Mouse (Mus musculus): ENCODE results near the gene Apol7b. TPM values are rescaled to one million over a fixed set of nuclear protein-coding genes. Genes with fewer than 3 reads are reported as not detected.
"Not testable (repeated sequence)": the region's sequence is repeated elsewhere in the genome, so short reads cannot be mapped to it uniquely, and the experiment has no call there.

Apol7b gene
- polyA plus RNA-seq (2016; fragmentation: Nextera tagmentation; extraction: Ambion mirVana), result not detected in 2 replicates

- not testable (repeated sequence) for H3K4me1 ChIP-seq; H3K4me2 ChIP-seq (replicated peaks); H3K4me3 ChIP-seq; H3K36me3 ChIP-seq; H3K9me3 ChIP-seq; H3K9ac ChIP-seq; H3K27me3 ChIP-seq (replicated peaks); ATAC-seq (ENCODE audit: low FRiP score, low read depth); H3K27ac ChIP-seq
- WGBS, result 85% methylated on average over 2 of the region's 2 CpGs
Measured at GRCm38 (mm10) chr15:77447392-77447791, at the start of gene Apol7b. TSS of gene Apol7b (minus strand) at chr15:77447492.

- 89% methylated on average over 1 of the region's 1 CpGs for WGBS
- H3K36me3 ChIP-seq; H3K9ac ChIP-seq; H3K9me3 ChIP-seq; ATAC-seq (ENCODE audit: low FRiP score, low read depth); H3K27ac ChIP-seq; H3K27me3 ChIP-seq (replicated peaks); H3K4me2 ChIP-seq (replicated peaks); H3K4me3 ChIP-seq; H3K4me1 ChIP-seq: not testable (repeated sequence)
Measured at GRCm38 (mm10) chr15:77494694-77495093, 47.4 kb upstream of the Apol7b start.

- not testable (repeated sequence) for H3K4me3 ChIP-seq; H3K27ac ChIP-seq; H3K9ac ChIP-seq; H3K9me3 ChIP-seq; H3K36me3 ChIP-seq; H3K27me3 ChIP-seq (replicated peaks); H3K4me1 ChIP-seq; ATAC-seq (ENCODE audit: low FRiP score, low read depth); H3K4me2 ChIP-seq (replicated peaks)
- WGBS, result no CpG with 5 or more reads among the region's 1 CpGs
Measured at GRCm38 (mm10) chr15:77493181-77493580, 45.9 kb upstream of the Apol7b start.

- H3K4me2 ChIP-seq (replicated peaks), result no peak overlapping the region
- no peaks in the 10 kb centered on the region for H3K9me3 ChIP-seq
- H3K27me3 ChIP-seq (replicated peaks), result no peaks in the 10 kb centered on the region
- H3K4me1 ChIP-seq, result no peaks in the 10 kb centered on the region
- H3K9ac ChIP-seq, result no peak overlapping the region
- no peaks in the 10 kb centered on the region for H3K36me3 ChIP-seq
- 80% methylated on average over 4 of the region's 4 CpGs for WGBS
- no peak overlapping the region for H3K4me3 ChIP-seq
- ATAC-seq (ENCODE audit: low FRiP score, low read depth), result no peak
- no peak overlapping the region for H3K27ac ChIP-seq
Measured at GRCm38 (mm10) chr15:77482140-77482794, 35.0 kb upstream of the Apol7b start.

- not testable (repeated sequence) for H3K9me3 ChIP-seq; H3K4me3 ChIP-seq; H3K9ac ChIP-seq; H3K36me3 ChIP-seq; H3K27me3 ChIP-seq (replicated peaks); H3K27ac ChIP-seq; H3K4me1 ChIP-seq; H3K4me2 ChIP-seq (replicated peaks); ATAC-seq (ENCODE audit: low FRiP score, low read depth)
- WGBS, result 84% methylated on average over 2 of the region's 2 CpGs
Measured at GRCm38 (mm10) chr15:77476693-77477092, 29.4 kb upstream of the Apol7b start, which contains the start of gene Apol10a. TSS of gene Apol10a (plus strand) at chr15:77477047.

GRCm38 (mm10) chr15:77474699-77475390, 27.6 kb upstream of the Apol7b start:
- not testable (repeated sequence) for H3K9ac ChIP-seq; H3K36me3 ChIP-seq; H3K27me3 ChIP-seq (replicated peaks); H3K9me3 ChIP-seq; ATAC-seq (ENCODE audit: low FRiP score, low read depth); H3K4me3 ChIP-seq; H3K4me1 ChIP-seq; H3K27ac ChIP-seq; H3K4me2 ChIP-seq (replicated peaks)
- WGBS, result 34% methylated on average over 7 of the region's 7 CpGs

- not testable (repeated sequence) for H3K4me3 ChIP-seq; H3K9me3 ChIP-seq; H3K9ac ChIP-seq; H3K27ac ChIP-seq; H3K27me3 ChIP-seq (replicated peaks); H3K36me3 ChIP-seq; ATAC-seq (ENCODE audit: low FRiP score, low read depth); H3K4me1 ChIP-seq; H3K4me2 ChIP-seq (replicated peaks)
- WGBS, result 58% methylated on average over 10 of the region's 10 CpGs
Measured at GRCm38 (mm10) chr15:77449927-77450326, 2.6 kb upstream of the Apol7b start.

GRCm38 (mm10) chr15:77445668-77446067, 1.6 kb downstream of the Apol7b start:
- ATAC-seq (ENCODE audit: low FRiP score, low read depth); H3K4me3 ChIP-seq; H3K9ac ChIP-seq; H3K4me2 ChIP-seq (replicated peaks); H3K27ac ChIP-seq; H3K27me3 ChIP-seq (replicated peaks); H3K9me3 ChIP-seq; H3K4me1 ChIP-seq; H3K36me3 ChIP-seq: not testable (repeated sequence)
- 95% methylated on average over 1 of the region's 1 CpGs for WGBS

GRCm38 (mm10) chr15:77444746-77445145, 2.5 kb downstream of the Apol7b start:
- H3K4me3 ChIP-seq; H3K4me2 ChIP-seq (replicated peaks); ATAC-seq (ENCODE audit: low FRiP score, low read depth); H3K9me3 ChIP-seq; H3K4me1 ChIP-seq; H3K27me3 ChIP-seq (replicated peaks); H3K27ac ChIP-seq; H3K36me3 ChIP-seq; H3K9ac ChIP-seq: not testable (repeated sequence)
- 83% methylated on average over 8 of the region's 8 CpGs for WGBS

- H3K4me2 ChIP-seq (replicated peaks); H3K9me3 ChIP-seq; H3K4me1 ChIP-seq; H3K4me3 ChIP-seq; H3K36me3 ChIP-seq; H3K27ac ChIP-seq; H3K27me3 ChIP-seq (replicated peaks); ATAC-seq (ENCODE audit: low FRiP score, low read depth); H3K9ac ChIP-seq: not testable (repeated sequence)
- 76% methylated on average over 9 of the region's 10 CpGs for WGBS
Measured at GRCm38 (mm10) chr15:77428690-77429448, 18.4 kb downstream of the Apol7b start.

- ATAC-seq (ENCODE audit: low FRiP score, low read depth); H3K27me3 ChIP-seq (replicated peaks); H3K4me1 ChIP-seq; H3K9ac ChIP-seq; H3K4me3 ChIP-seq; H3K27ac ChIP-seq; H3K9me3 ChIP-seq; H3K36me3 ChIP-seq; H3K4me2 ChIP-seq (replicated peaks): not testable (repeated sequence)
- 84% methylated on average over 3 of the region's 7 CpGs for WGBS
Measured at GRCm38 (mm10) chr15:77422925-77423324, 24.4 kb downstream of the Apol7b start.

GRCm38 (mm10) chr15:77419657-77420056, 27.6 kb downstream of the Apol7b start:
- H3K9ac ChIP-seq; H3K27ac ChIP-seq; H3K4me2 ChIP-seq (replicated peaks); ATAC-seq (ENCODE audit: low FRiP score, low read depth); H3K4me3 ChIP-seq; H3K36me3 ChIP-seq; H3K4me1 ChIP-seq; H3K9me3 ChIP-seq; H3K27me3 ChIP-seq (replicated peaks): not testable (repeated sequence)
- no CpG with 5 or more reads among the region's 3 CpGs for WGBS
